Mouse (Mus musculus) liver, embryonic 12.5 days (tissue): Measurements from ENCODE around the gene Ptprn2. TPM values are rescaled to one million over a fixed set of nuclear protein-coding genes. Genes with fewer than 3 reads are reported as not detected.

Experiments used
- ATAC-seq: fragments of 200-750 bp; cut with Nextera tagmentation; 2 replicates; pipeline ENCODE4 v1.8.0; 2017; ENCODE audit warnings: moderate number of reproducible peaks, mild to moderate bottlenecking, moderate library complexity
- H3K27ac ChIP-seq: fragments of 300-500 bp; sonication (generic); 2 replicates; pipeline ENCODE4 v1.5.1; 2016; ENCODE audit warnings: mild to moderate bottlenecking
- H3K27me3 ChIP-seq: fragments of 300-500 bp; sonication (generic); replicated peaks from 2 replicates; pipeline ENCODE4 v1.6.1; 2016; ENCODE audit warnings: mild to moderate bottlenecking, moderate library complexity
- H3K36me3 ChIP-seq: fragments of 300-500 bp; sonication (generic); 2 replicates; pipeline ENCODE4 v1.6.1; 2016; ENCODE audit warnings: mild to moderate bottlenecking, moderate library complexity
- H3K4me1 ChIP-seq: fragments of 300-500 bp; sonication (generic); 2 replicates; pipeline ENCODE4 v1.6.1; 2016
- H3K4me2 ChIP-seq: fragments of 300-500 bp; sonication (generic); 2 replicates; pipeline ENCODE4 v1.6.1; 2016; ENCODE audit warnings: mild to moderate bottlenecking, moderate library complexity
- H3K4me3 ChIP-seq: fragments of 300-500 bp; sonication (generic); 2 replicates; pipeline ENCODE4 v1.5.1; 2016; ENCODE audit warnings: mild to moderate bottlenecking, moderate library complexity
- H3K9ac ChIP-seq: fragments of 300-500 bp; sonication (generic); 2 replicates; pipeline ENCODE4 v1.6.1; 2016; ENCODE audit warnings: mild to moderate bottlenecking, moderate library complexity
- H3K9me3 ChIP-seq: fragments of 300-500 bp; sonication (generic); replicated peaks from 2 replicates; pipeline ENCODE4 v1.6.1; 2016; ENCODE audit warnings: mild to moderate bottlenecking, moderate library complexity
- whole genome bisulfite sequencing: fragments of 180-500 bp; shearing (Covaris S2); methylation state at CpG from one replicate; pipeline ENCODE4 v1.1.7; 2016; ENCODE audit not compliant: insufficient replicate concordance; 5-methylcytosine and 5-hydroxymethylcytosine counted together
- polyA plus RNA-seq: library from polyadenylated mRNA; unstranded; fragments of >200 nt; fragmentation: Nextera tagmentation; extraction: Ambion mirVana; gene quantifications from 2 replicates; pipeline ENCODE4 v1.2.1, GENCODE M21; 2016

Gene Ptprn2
- polyA plus RNA-seq, 1 experiment from 2014 or later = not detected

- no peaks in the 10 kb centered on the region for H3K27me3 ChIP-seq
- H3K27ac ChIP-seq = no peak overlapping the region
- ATAC-seq = no peak
- no peak overlapping the region for H3K4me2 ChIP-seq
- no peaks in the 10 kb centered on the region for H3K4me1 ChIP-seq
- H3K4me3 ChIP-seq = no peak overlapping the region
- 72% methylated on average over 2 of the region's 2 CpGs for WGBS
- H3K9me3 ChIP-seq = no peaks in the 10 kb centered on the region; the same call in 1 of the 2 replicates
- no peaks in the 10 kb centered on the region for H3K36me3 ChIP-seq
- no peak overlapping the region for H3K9ac ChIP-seq
Measured at GRCm38 (mm10) chr12:116689832-116690231, 204.3 kb downstream of the Ptprn2 start.

- H3K9ac ChIP-seq = no peak overlapping the region
- H3K4me3 ChIP-seq = no peak overlapping the region
- no peaks in the 10 kb centered on the region for H3K9me3 ChIP-seq
- 41% methylated on average over 5 of the region's 5 CpGs for WGBS
- no peaks in the 10 kb centered on the region for H3K36me3 ChIP-seq
- no peaks in the 10 kb centered on the region for H3K4me1 ChIP-seq
- H3K27ac ChIP-seq = no peak overlapping the region
- no peaks in the 10 kb centered on the region for H3K27me3 ChIP-seq
- no peak for ATAC-seq
- no peak overlapping the region for H3K4me2 ChIP-seq
Measured at GRCm38 (mm10) chr12:116709535-116709934, 224.0 kb downstream of the Ptprn2 start.

GRCm38 (mm10) chr12:116710716-116711115, 225.2 kb downstream of the Ptprn2 start:
- H3K36me3 ChIP-seq = no peaks in the 10 kb centered on the region
- WGBS = 49% methylated on average over 3 of the region's 3 CpGs
- no peak overlapping the region for H3K4me2 ChIP-seq

GRCm38 (mm10) chr12:116711133-116711532, 225.6 kb downstream of the Ptprn2 start:
- Histone ChIP-seq H3K9me3 (no peaks in the 10 kb centered on the region), H3K27me3 (no peaks in the 10 kb centered on the region), H3K4me1 (no peaks in the 10 kb centered on the region), H3K4me2 (no peak overlapping the region), H3K9ac (no peak overlapping the region), H3K36me3 (no peaks in the 10 kb centered on the region), H3K4me3 (no peak overlapping the region), H3K27ac (no peak overlapping the region)
- 80% methylated on average over 6 of the region's 6 CpGs for WGBS
- no peak for ATAC-seq

More at GRCm38 (mm10) chr12:116710716-116711115, 225.2 kb downstream of the Ptprn2 start:
- Histone ChIP-seq H3K4me3 (no peak overlapping the region), H3K4me1 (no peaks in the 10 kb centered on the region), H3K27me3 (no peaks in the 10 kb centered on the region), H3K9me3 (no peaks in the 10 kb centered on the region), H3K27ac (no peak overlapping the region), H3K9ac (no peak overlapping the region)
- no peak for ATAC-seq

- ATAC-seq = no peak
- Histone ChIP-seq H3K9ac (no peak overlapping the region), H3K4me1 (no peaks in the 10 kb centered on the region), H3K27me3 (no peaks in the 10 kb centered on the region), H3K27ac (no peak overlapping the region), H3K4me2 (no peak overlapping the region), H3K4me3 (no peak overlapping the region), H3K36me3 (no peaks in the 10 kb centered on the region), H3K9me3 (no peaks in the 10 kb centered on the region)
Measured at GRCm38 (mm10) chr12:116713096-116713495, 227.6 kb downstream of the Ptprn2 start.

GRCm38 (mm10) chr12:116721062-116721461, 235.5 kb downstream of the Ptprn2 start:
- H3K4me3 ChIP-seq = no peak overlapping the region
- H3K27ac ChIP-seq = no peak overlapping the region
- 58% methylated on average over 2 of the region's 2 CpGs for WGBS
- no peaks in the 10 kb centered on the region for H3K9me3 ChIP-seq
- no peak overlapping the region for H3K4me2 ChIP-seq
- no peak overlapping the region for H3K9ac ChIP-seq
- no peaks in the 10 kb centered on the region for H3K4me1 ChIP-seq
- H3K27me3 ChIP-seq = no peaks in the 10 kb centered on the region
- ATAC-seq = no peak
- no peaks in the 10 kb centered on the region for H3K36me3 ChIP-seq

- H3K9me3 ChIP-seq = no peaks in the 10 kb centered on the region
- WGBS = 79% methylated on average over 5 of the region's 5 CpGs
Measured at GRCm38 (mm10) chr12:116740141-116740540, 254.6 kb downstream of the Ptprn2 start.

GRCm38 (mm10) chr12:116741300-116741699, 255.8 kb downstream of the Ptprn2 start:
- H3K4me1 ChIP-seq = no peaks in the 10 kb centered on the region
- H3K4me3 ChIP-seq = no peak overlapping the region
- no peak for ATAC-seq
- no peaks in the 10 kb centered on the region for H3K36me3 ChIP-seq
- no peak overlapping the region for H3K9ac ChIP-seq
- no peaks in the 10 kb centered on the region for H3K9me3 ChIP-seq
- H3K4me2 ChIP-seq = no peak overlapping the region
- H3K27me3 ChIP-seq = no peaks in the 10 kb centered on the region
- H3K27ac ChIP-seq = no peak overlapping the region

More at GRCm38 (mm10) chr12:116740141-116740540, 254.6 kb downstream of the Ptprn2 start:
- H3K4me3 ChIP-seq = no peak overlapping the region
- no peak overlapping the region for H3K4me2 ChIP-seq
- no peaks in the 10 kb centered on the region for H3K27me3 ChIP-seq
- no peak for ATAC-seq
- H3K4me1 ChIP-seq = no peaks in the 10 kb centered on the region
- H3K36me3 ChIP-seq = no peaks in the 10 kb centered on the region
- no peak overlapping the region for H3K9ac ChIP-seq
- H3K27ac ChIP-seq = no peak overlapping the region

- no peak overlapping the region for H3K4me3 ChIP-seq
- 61% methylated on average over 2 of the region's 2 CpGs for WGBS
- H3K27ac ChIP-seq = no peak overlapping the region
- no peak overlapping the region for H3K9ac ChIP-seq
- H3K27me3 ChIP-seq = no peaks in the 10 kb centered on the region
- no peaks in the 10 kb centered on the region for H3K36me3 ChIP-seq
- H3K4me1 ChIP-seq = no peaks in the 10 kb centered on the region
- ATAC-seq = no peak
- H3K4me2 ChIP-seq = no peak overlapping the region
- no peaks in the 10 kb centered on the region for H3K9me3 ChIP-seq
Measured at GRCm38 (mm10) chr12:116746401-116746800, 260.9 kb downstream of the Ptprn2 start.

GRCm38 (mm10) chr12:116752784-116753183, 267.3 kb downstream of the Ptprn2 start:
- WGBS = 70% methylated on average over 1 of the region's 1 CpGs
- no peaks in the 10 kb centered on the region for H3K4me1 ChIP-seq
- H3K27me3 ChIP-seq = no peaks in the 10 kb centered on the region
- H3K4me2 ChIP-seq = no peak overlapping the region
- H3K9ac ChIP-seq = no peak overlapping the region
- no peak for ATAC-seq
- no peak overlapping the region for H3K27ac ChIP-seq
- H3K36me3 ChIP-seq = no peaks in the 10 kb centered on the region
- no peak overlapping the region for H3K4me3 ChIP-seq
- peaks cover 3% of the 10 kb centered on the region; the same call in 1 of the 2 replicates for H3K9me3 ChIP-seq

- Histone ChIP-seq H3K9me3 (no peaks in the 10 kb centered on the region), H3K4me2 (no peak overlapping the region), H3K4me1 (no peaks in the 10 kb centered on the region), H3K27me3 (no peaks in the 10 kb centered on the region), H3K9ac (no peak overlapping the region), H3K4me3 (no peak overlapping the region), H3K36me3 (no peaks in the 10 kb centered on the region), H3K27ac (no peak overlapping the region)
- no peak for ATAC-seq
Measured at GRCm38 (mm10) chr12:116763961-116764360, 278.4 kb downstream of the Ptprn2 start.

- Histone ChIP-seq H3K9ac (no peak overlapping the region), H3K9me3 (no peaks in the 10 kb centered on the region), H3K27ac (no peak overlapping the region), H3K4me3 (no peak overlapping the region), H3K36me3 (no peaks in the 10 kb centered on the region), H3K4me1 (no peaks in the 10 kb centered on the region), H3K27me3 (no peaks in the 10 kb centered on the region), H3K4me2 (no peak overlapping the region)
- ATAC-seq = no peak
- 51% methylated on average over 6 of the region's 6 CpGs for WGBS
Measured at GRCm38 (mm10) chr12:116770911-116771310, 285.4 kb downstream of the Ptprn2 start.

GRCm38 (mm10) chr12:116771493-116771892, 286.0 kb downstream of the Ptprn2 start:
- no peak overlapping the region for H3K27ac ChIP-seq
- no peak overlapping the region for H3K9ac ChIP-seq
- 43% methylated on average over 4 of the region's 4 CpGs for WGBS
- H3K4me2 ChIP-seq = no peak overlapping the region
- no peaks in the 10 kb centered on the region for H3K27me3 ChIP-seq
- ATAC-seq = no peak
- no peaks in the 10 kb centered on the region for H3K4me1 ChIP-seq
- H3K9me3 ChIP-seq = no peaks in the 10 kb centered on the region
- H3K4me3 ChIP-seq = no peak overlapping the region
- no peaks in the 10 kb centered on the region for H3K36me3 ChIP-seq
